Mouse (Mus musculus): ENCODE results near the gene Rbms3. TPM values are rescaled to one million over a fixed set of nuclear protein-coding genes. Genes with fewer than 3 reads are reported as not detected.

Rbms3 gene
- polyA plus RNA-seq, 1 experiment = 5.3 TPM

DNA sequence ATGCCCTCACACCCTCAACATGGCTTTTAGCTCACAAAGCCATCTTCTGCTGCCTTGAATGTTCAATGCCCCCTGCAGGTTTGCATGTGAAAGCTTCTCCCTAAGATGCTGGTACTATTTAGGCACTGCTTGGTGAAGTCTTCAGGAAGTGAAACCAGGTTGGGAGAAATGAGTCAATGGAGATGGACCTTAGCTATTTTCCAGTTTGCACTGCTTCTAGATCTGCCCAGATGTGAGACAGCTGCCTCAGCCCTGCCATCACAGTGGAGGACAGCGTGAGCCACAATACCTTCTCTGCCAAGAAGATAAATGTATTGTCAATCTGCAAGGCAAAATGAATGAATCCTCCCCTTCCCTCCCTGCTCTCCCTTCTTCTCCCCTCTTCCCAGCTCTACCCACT, 599.8 kb downstream of the Rbms3 start:
- TF ChIP-seq POLR2A (IDR thresholded peaks at IDR 0.05; ENCODE audit: extremely low read depth, insufficient read depth, low read length) = no peak
- no peak for TF ChIP-seq CTCF (IDR thresholded peaks at IDR 0.05; ENCODE audit: extremely low read depth, insufficient read depth, low read length)
- H3K4me3 ChIP-seq (ENCODE audit: insufficient read depth, low read length) = no peak overlapping the region
- no peak overlapping the region for H3K27ac ChIP-seq (ENCODE audit: insufficient read depth, low read length)
- no peaks in the 10 kb centered on the region for H3K4me1 ChIP-seq (ENCODE audit: control insufficient read depth, insufficient read depth, low read length)

DNA sequence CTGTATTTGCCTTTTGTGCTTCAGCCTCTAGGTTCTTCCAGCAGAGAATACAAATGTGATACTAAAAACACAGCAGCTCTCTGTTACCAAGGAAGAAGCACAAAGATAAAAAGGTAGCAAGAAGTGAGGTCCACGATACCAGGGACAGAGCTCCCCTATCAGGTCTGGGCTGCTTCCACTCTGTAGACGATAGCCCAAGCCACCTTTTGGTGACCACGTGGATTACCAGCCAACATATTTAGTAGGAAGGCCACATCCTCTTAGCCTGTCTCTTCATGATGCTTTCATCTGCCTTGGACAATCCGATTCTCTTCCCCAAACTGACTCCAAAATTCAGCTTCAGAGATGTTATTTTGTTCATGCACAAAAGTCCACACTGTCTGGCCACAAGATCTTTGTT, 601.1 kb downstream of the Rbms3 start:
- H3K4me1 ChIP-seq (ENCODE audit: control insufficient read depth, insufficient read depth, low read length) = no peaks in the 10 kb centered on the region
- no peak overlapping the region for H3K4me3 ChIP-seq (ENCODE audit: insufficient read depth, low read length)
- no peak for TF ChIP-seq POLR2A (IDR thresholded peaks at IDR 0.05; ENCODE audit: extremely low read depth, insufficient read depth, low read length)
- H3K27ac ChIP-seq (ENCODE audit: insufficient read depth, low read length) = no peak overlapping the region

DNA sequence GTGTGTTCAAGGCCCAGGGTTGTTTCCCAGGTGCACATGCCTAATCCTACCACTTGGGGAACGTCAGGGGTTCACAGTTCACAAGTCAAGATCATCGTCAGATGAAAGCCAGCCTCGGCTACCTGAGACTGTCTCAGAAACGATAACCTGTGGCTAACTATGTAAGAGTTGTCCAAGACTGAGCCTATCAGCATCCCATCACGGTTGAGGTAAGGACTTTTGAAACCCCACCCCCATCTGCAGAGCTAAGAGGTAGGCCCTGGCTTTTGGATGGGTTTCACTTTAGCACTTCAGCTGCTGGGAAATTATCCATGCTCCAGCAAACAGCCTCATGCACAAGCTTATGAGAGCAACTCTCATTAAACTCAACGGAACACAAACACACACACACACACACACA, 607.6 kb downstream of the Rbms3 start:
- Histone ChIP-seq H3K27ac (ENCODE audit: insufficient read depth, low read length) (no peak overlapping the region), H3K4me1 (ENCODE audit: control insufficient read depth, insufficient read depth, low read length) (peaks cover 2% of the 10 kb centered on the region), H3K4me3 (ENCODE audit: insufficient read depth, low read length) (no peak overlapping the region)
- no peak for TF ChIP-seq POLR2A (IDR thresholded peaks at IDR 0.05; ENCODE audit: extremely low read depth, insufficient read depth, low read length)
- no peak for TF ChIP-seq CTCF (IDR thresholded peaks at IDR 0.05; ENCODE audit: extremely low read depth, insufficient read depth, low read length)

DNA sequence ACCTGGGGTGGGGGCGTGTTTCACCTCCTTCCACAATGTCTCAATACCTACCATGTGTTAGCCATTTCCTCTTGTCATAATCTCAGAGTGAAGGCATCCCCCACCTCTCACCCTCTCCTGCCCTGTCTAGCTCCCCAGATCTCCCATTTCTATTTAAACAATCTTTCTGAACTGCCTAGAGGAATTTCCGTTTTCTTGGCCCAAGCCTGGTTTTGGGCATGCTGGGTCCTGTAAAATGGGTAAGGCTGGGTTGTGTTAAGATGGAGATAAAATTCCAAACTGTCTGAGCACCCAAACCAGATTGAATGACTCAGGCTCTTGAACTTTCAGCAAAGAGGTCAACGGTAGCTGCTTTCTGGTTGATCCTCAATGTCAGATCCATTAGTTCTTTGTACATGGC, 608.2 kb downstream of the Rbms3 start:
- Histone ChIP-seq H3K27ac (ENCODE audit: insufficient read depth, low read length) (no peak overlapping the region), H3K4me3 (ENCODE audit: insufficient read depth, low read length) (no peak overlapping the region), H3K4me1 (ENCODE audit: control insufficient read depth, insufficient read depth, low read length) (peaks cover 2% of the 10 kb centered on the region)
- TF ChIP-seq CTCF (IDR thresholded peaks at IDR 0.05; ENCODE audit: extremely low read depth, insufficient read depth, low read length) = no peak
- TF ChIP-seq POLR2A (IDR thresholded peaks at IDR 0.05; ENCODE audit: extremely low read depth, insufficient read depth, low read length) = no peak

DNA sequence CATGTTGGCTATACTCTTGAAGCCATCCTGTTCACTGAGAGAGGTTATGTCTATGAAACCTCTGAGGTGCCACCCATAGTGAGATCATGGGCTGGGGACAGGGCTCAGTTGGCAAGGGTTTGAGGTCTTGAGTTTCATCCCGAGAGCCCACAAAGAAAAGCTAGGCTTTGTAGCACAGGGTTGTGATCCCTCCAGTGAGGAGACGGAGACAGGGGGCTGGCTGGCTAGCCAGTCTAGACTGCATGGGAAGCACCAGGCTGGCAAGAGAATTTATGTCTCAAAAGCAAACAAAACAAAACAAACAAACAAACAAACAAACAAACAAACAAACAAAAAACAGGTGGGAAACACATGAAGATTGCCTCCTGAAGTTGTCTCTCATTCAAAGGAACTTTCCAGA, 609.5 kb downstream of the Rbms3 start:
- H3K27ac ChIP-seq (ENCODE audit: insufficient read depth, low read length) = no peak overlapping the region
- no peak for TF ChIP-seq POLR2A (IDR thresholded peaks at IDR 0.05; ENCODE audit: extremely low read depth, insufficient read depth, low read length)
- TF ChIP-seq CTCF (IDR thresholded peaks at IDR 0.05; ENCODE audit: extremely low read depth, insufficient read depth, low read length) = no peak
- peaks cover 2% of the 10 kb centered on the region for H3K4me1 ChIP-seq (ENCODE audit: control insufficient read depth, insufficient read depth, low read length)
- no peak overlapping the region for H3K4me3 ChIP-seq (ENCODE audit: insufficient read depth, low read length)

DNA sequence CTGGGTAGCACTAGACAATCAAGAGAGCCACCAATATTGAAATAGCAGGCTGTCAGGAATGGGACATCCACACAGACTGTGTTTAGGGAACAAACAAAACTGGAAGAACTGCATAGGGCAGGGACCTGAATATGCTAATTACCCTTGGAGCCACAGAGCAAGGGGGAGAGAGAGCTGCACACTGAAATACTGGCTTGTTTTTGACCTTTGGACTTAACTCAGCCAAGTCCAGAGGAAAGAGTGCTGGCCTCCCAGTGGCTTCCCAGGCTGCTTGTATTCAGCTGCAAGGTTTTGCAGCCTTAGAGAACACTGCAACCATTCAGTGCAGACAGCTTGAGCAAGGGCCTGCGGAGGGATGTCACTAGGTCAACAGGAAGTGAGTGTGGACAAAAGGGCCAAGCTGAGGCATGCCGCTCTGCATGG, 611.0 kb downstream of the Rbms3 start:
- Histone ChIP-seq H3K4me1 (ENCODE audit: control insufficient read depth, insufficient read depth, low read length) (peaks cover 2% of the 10 kb centered on the region), H3K27ac (ENCODE audit: insufficient read depth, low read length) (no peak overlapping the region), H3K4me3 (ENCODE audit: insufficient read depth, low read length) (no peak overlapping the region)
- TF ChIP-seq CTCF (IDR thresholded peaks at IDR 0.05; ENCODE audit: extremely low read depth, insufficient read depth, low read length) (no peak), POLR2A (IDR thresholded peaks at IDR 0.05; ENCODE audit: extremely low read depth, insufficient read depth, low read length) (no peak)

DNA sequence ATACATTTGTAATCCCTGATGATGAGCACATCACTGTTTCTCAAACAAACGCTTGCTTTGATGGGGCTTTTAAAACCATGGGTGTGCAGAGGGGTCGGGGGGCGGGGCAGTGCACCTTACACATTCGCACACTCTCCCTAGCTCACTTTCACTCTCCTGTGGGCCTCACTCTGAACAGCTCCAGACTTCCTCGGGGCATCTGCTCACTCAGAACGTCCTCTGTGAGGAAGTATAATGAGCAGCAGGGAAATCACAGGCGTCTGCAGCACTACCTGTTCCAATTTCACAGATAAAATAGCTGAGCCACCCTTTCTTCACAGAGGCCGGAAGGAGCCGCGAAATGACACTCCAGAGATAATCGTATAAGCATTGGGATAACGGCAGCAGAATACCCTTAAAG, 611.4 kb downstream of the Rbms3 start:
- H3K27ac ChIP-seq (ENCODE audit: insufficient read depth, low read length) = no peak overlapping the region
- peaks cover 2% of the 10 kb centered on the region for H3K4me1 ChIP-seq (ENCODE audit: control insufficient read depth, insufficient read depth, low read length)

DNA sequence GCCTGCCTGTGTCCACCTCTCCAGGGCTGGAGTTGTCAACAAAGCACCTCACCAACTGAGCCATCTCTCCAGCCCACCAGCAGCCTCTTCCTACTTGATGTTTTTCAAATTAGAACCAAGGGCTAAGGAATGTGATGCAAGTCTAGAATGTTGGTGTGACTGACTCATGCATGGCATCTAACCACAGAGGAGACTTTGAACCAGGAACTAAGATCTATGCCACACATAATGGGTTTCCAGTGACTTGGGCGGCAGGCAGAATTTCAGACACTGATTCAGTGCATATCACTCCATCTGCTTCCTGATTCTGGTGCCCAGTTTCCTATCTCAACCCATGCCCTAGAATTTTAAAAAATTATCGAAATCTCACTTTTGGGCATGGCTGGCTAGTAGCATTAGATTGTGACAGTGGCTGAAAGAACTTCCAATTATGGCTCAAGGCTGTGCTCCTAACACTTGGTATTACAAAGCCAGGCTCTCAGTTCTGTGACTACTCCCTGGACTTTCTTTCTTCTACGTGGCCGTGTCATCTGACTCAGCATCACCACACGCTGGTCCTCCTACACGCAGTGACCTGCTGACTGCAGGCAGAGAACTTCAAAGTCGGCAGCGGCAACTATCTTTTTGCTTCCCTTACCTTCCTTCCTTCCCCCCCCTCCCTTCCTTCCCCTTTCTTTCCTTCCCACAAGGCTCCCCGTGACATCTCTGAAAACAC, 613.0 kb downstream of the Rbms3 start:
- Histone ChIP-seq H3K27ac (ENCODE audit: insufficient read depth, low read length) (no peak overlapping the region), H3K4me1 (ENCODE audit: control insufficient read depth, insufficient read depth, low read length) (peaks cover 2% of the 10 kb centered on the region), H3K4me3 (ENCODE audit: insufficient read depth, low read length) (no peak overlapping the region)
- TF ChIP-seq POLR2A (IDR thresholded peaks at IDR 0.05; ENCODE audit: extremely low read depth, insufficient read depth, low read length) (no peak), CTCF (IDR thresholded peaks at IDR 0.05; ENCODE audit: extremely low read depth, insufficient read depth, low read length) (no peak)

More for the DNA sequence above, 611.4 kb downstream of the Rbms3 start:
- no peak for TF ChIP-seq CTCF (IDR thresholded peaks at IDR 0.05; ENCODE audit: extremely low read depth, insufficient read depth, low read length)
- no peak for TF ChIP-seq POLR2A (IDR thresholded peaks at IDR 0.05; ENCODE audit: extremely low read depth, insufficient read depth, low read length)
- H3K4me3 ChIP-seq (ENCODE audit: insufficient read depth, low read length) = no peak overlapping the region

DNA sequence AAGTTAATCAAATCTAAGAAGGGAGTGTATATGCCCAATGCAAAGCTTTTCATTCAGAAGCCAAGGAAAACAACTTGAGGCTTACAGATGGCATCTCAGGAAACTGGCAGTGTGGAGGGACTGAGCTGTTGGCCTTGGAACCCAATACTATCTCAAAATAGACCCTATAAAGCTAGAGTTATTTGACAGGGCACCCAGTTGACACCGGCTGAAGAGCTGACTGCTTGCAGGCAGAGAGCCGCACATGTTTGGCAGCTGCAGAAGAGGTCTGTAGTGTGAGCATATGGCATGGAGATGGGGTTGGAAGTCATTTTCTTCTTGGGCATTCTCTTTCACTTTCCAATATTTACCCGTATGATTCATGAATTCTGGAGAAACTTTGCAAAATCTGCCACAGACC, 616.3 kb downstream of the Rbms3 start:
- no peak overlapping the region for H3K4me3 ChIP-seq (ENCODE audit: insufficient read depth, low read length)

DNA sequence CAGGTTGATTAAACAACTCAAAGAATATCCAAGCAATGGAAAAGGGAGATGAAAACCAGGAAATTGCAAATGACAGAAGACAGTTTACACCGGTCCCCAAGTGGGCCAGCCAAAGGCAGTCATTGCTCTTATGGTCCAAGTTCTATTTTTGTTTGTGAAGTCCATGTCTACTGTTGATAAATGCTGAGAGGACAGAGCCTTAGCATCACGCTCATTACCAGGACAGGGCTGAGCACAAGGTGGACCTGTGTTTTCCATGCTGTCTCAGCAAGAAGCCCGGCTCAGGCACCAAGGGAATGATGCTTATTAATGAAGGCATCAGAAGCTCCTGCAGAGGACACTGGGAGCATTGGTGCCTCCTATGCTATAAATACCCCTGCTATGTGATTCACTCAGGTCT, 618.9 kb downstream of the Rbms3 start:
- no peak for TF ChIP-seq POLR2A (IDR thresholded peaks at IDR 0.05; ENCODE audit: extremely low read depth, insufficient read depth, low read length)
- no peak for TF ChIP-seq CTCF (IDR thresholded peaks at IDR 0.05; ENCODE audit: extremely low read depth, insufficient read depth, low read length)
- Histone ChIP-seq H3K4me3 (ENCODE audit: insufficient read depth, low read length) (no peak overlapping the region), H3K4me1 (ENCODE audit: control insufficient read depth, insufficient read depth, low read length) (no peaks in the 10 kb centered on the region), H3K27ac (ENCODE audit: insufficient read depth, low read length) (no peak overlapping the region)

More for the DNA sequence above, 616.3 kb downstream of the Rbms3 start:
- no peak for TF ChIP-seq POLR2A (IDR thresholded peaks at IDR 0.05; ENCODE audit: extremely low read depth, insufficient read depth, low read length)
- no peak for TF ChIP-seq CTCF (IDR thresholded peaks at IDR 0.05; ENCODE audit: extremely low read depth, insufficient read depth, low read length)
- Histone ChIP-seq H3K27ac (ENCODE audit: insufficient read depth, low read length) (no peak overlapping the region), H3K4me1 (ENCODE audit: control insufficient read depth, insufficient read depth, low read length) (no peaks in the 10 kb centered on the region)

Data from cortical plate, adult 2 months (tissue).